Mouse (Mus musculus) myocyte (in vitro differentiated cells): Measurements from ENCODE around the gene Gm21983. TPM values are rescaled to one million over a fixed set of nuclear protein-coding genes. Genes with fewer than 3 reads are reported as not detected.

Source experiments
- H3K27me3 ChIP-seq: one replicate; pipeline ENCODE4 v1.6.1; 2011; ENCODE audit not compliant: control insufficient read depth, insufficient read depth, insufficient read length
- H3K36me3 ChIP-seq: one replicate; pipeline ENCODE4 v1.6.1; 2011; ENCODE audit not compliant: control insufficient read depth, insufficient read depth
- H3K4me2 ChIP-seq: one replicate; pipeline ENCODE4 v1.6.1; 2011; ENCODE audit warnings: low read depth, control low read depth
- H3K4me3 ChIP-seq: one replicate; pipeline ENCODE4 v1.5.1; 2011; ENCODE audit warnings: mild to moderate bottlenecking, control low read depth, moderate library complexity
- H3K79me2 ChIP-seq: one replicate; pipeline ENCODE4 v1.6.1; 2011; ENCODE audit not compliant: control insufficient read depth, insufficient read depth
- H3ac ChIP-seq: one replicate; pipeline ENCODE4 v1.6.1; 2011; ENCODE audit not compliant: control insufficient read depth, insufficient read length
- CEBPB ChIP-seq: IDR thresholded peaks from 2 replicates; pipeline ENCODE4 v1.6.1; 2011; ENCODE audit warnings: mild to moderate bottlenecking, moderate library complexity; ENCODE audit not compliant: poor library complexity, insufficient read depth, severe bottlenecking
- E2F4 ChIP-seq: IDR thresholded peaks from one replicate; pipeline ENCODE4 v1.6.1; 2011; ENCODE audit warnings: mild to moderate bottlenecking, control low read depth, moderate library complexity; ENCODE audit not compliant: insufficient read depth
- MAX ChIP-seq: IDR thresholded peaks from one replicate; pipeline ENCODE4 v1.6.1; 2011; ENCODE audit warnings: low read depth, mild to moderate bottlenecking, control low read depth
- MYOD1 ChIP-seq, 3 experiments: IDR thresholded peaks; one replicate each; pipeline ENCODE4 v1.6.1; 2011; ENCODE audit warnings: control low read depth in 2 of 3, low read depth in 2 of 3, mild to moderate bottlenecking in 2 of 3, moderate library complexity in 1 of 3; ENCODE audit not compliant: insufficient read length in 2 of 3, control insufficient read depth in 1 of 3
- MYOG ChIP-seq, 3 experiments: IDR thresholded peaks; one replicate each; pipeline ENCODE4 v1.6.1; 2011; ENCODE audit warnings: control low read depth in 2 of 3, low read depth in 2 of 3, mild to moderate bottlenecking in 2 of 3; ENCODE audit not compliant: insufficient read length in 2 of 3, control insufficient read depth in 1 of 3, insufficient read depth in 1 of 3
- POLR2A ChIP-seq: IDR thresholded peaks from one replicate; pipeline ENCODE4 v1.6.1; 2011; ENCODE audit warnings: low read depth, mild to moderate bottlenecking, control low read depth, moderate library complexity; ENCODE audit not compliant: insufficient read length
- POLR2AphosphoS2 ChIP-seq: IDR thresholded peaks from one replicate; pipeline ENCODE4 v1.6.1; 2011; ENCODE audit warnings: low read depth, control low read depth; ENCODE audit not compliant: insufficient read length
- REST ChIP-seq: IDR thresholded peaks from one replicate; pipeline ENCODE4 v1.6.1; 2011; ENCODE audit warnings: mild to moderate bottlenecking, control low read depth, moderate library complexity; ENCODE audit not compliant: insufficient read depth, insufficient read length
- SRF ChIP-seq: IDR thresholded peaks from one replicate; pipeline ENCODE4 v1.6.1; 2011; ENCODE audit warnings: low read depth; ENCODE audit not compliant: control insufficient read depth, insufficient read length
- TCF12 ChIP-seq: IDR thresholded peaks from one replicate; pipeline ENCODE4 v1.6.1; 2011; ENCODE audit warnings: mild to moderate bottlenecking, control low read depth; ENCODE audit not compliant: poor library complexity, insufficient read depth, severe bottlenecking
- TCF3 ChIP-seq: IDR thresholded peaks from one replicate; pipeline ENCODE4 v1.6.1; 2011; ENCODE audit warnings: low read depth, control low read depth; ENCODE audit not compliant: insufficient read length
- USF1 ChIP-seq: IDR thresholded peaks from one replicate; pipeline ENCODE4 v1.6.1; 2011; ENCODE audit warnings: low read depth, mild to moderate bottlenecking, control low read depth, moderate library complexity
- polyA plus RNA-seq: library from polyadenylated mRNA; unstranded; fragments of >200 nt; fragmentation: generic; extraction: Trizol; gene quantifications from one replicate; pipeline ENCODE4 v1.2.1, GENCODE M21; 2012; ENCODE audit warnings: missing spikeins

Gene Gm21983
- polyA plus RNA-seq, 1 experiment, result not detected

GRCm38 (mm10) chr7:27132588-27132987 lies 48.3 kb downstream of the Gm21983 start:
- Histone ChIP-seq H3K36me3 (no peaks in the 10 kb centered on the region), H3K27me3 (no peaks in the 10 kb centered on the region), H3K79me2 (no peaks in the 10 kb centered on the region), H3ac (no peak overlapping the region), H3K4me2 (no peak overlapping the region), H3K4me3 (no peak overlapping the region)
- TF ChIP-seq POLR2AphosphoS2, result no peak
- TF ChIP-seq MYOD1 (IDR thresholded peaks at IDR 0.05; ENCODE audit: control insufficient read depth in 1 of 3, insufficient read length in 2 of 3, low read depth in 2 of 3), result no peak
- TF ChIP-seq MYOG (IDR thresholded peaks at IDR 0.05; ENCODE audit: control insufficient read depth in 1 of 3, insufficient read depth in 1 of 3, insufficient read length in 2 of 3, low read depth in 2 of 3), result no peak

- no peak overlapping the region for H3K4me3 ChIP-seq
- no peak for TF ChIP-seq E2F4
- TF ChIP-seq TCF12, result no peak
- no peak for TF ChIP-seq CEBPB
- no peak for TF ChIP-seq REST
- TF ChIP-seq SRF, result no peak
- no peak for TF ChIP-seq TCF3
- TF ChIP-seq POLR2AphosphoS2, result no peak
- TF ChIP-seq POLR2A, result no peak
- TF ChIP-seq MAX, result no peak
- TF ChIP-seq MYOD1 (IDR thresholded peaks at IDR 0.05; ENCODE audit: control insufficient read depth in 1 of 3, insufficient read length in 2 of 3, low read depth in 2 of 3), result no peak
- no peak for TF ChIP-seq MYOG (IDR thresholded peaks at IDR 0.05; ENCODE audit: control insufficient read depth in 1 of 3, insufficient read depth in 1 of 3, insufficient read length in 2 of 3, low read depth in 2 of 3)
- TF ChIP-seq USF1, result no peak
- no peaks in the 10 kb centered on the region for H3K27me3 ChIP-seq
- H3ac ChIP-seq, result no peak overlapping the region
- H3K36me3 ChIP-seq, result no peaks in the 10 kb centered on the region
- no peaks in the 10 kb centered on the region for H3K79me2 ChIP-seq
- H3K4me2 ChIP-seq, result no peak overlapping the region
Observed at GRCm38 (mm10) chr7:27131387-27131786, 49.5 kb downstream of the Gm21983 start.

GRCm38 (mm10) chr7:27130521-27131370 lies 50.1 kb downstream of the Gm21983 start:
- no peaks in the 10 kb centered on the region for H3K79me2 ChIP-seq
- H3K27me3 ChIP-seq, result no peaks in the 10 kb centered on the region
- TF ChIP-seq MYOG (IDR thresholded peaks at IDR 0.05; ENCODE audit: control insufficient read depth in 1 of 3, insufficient read depth in 1 of 3, insufficient read length in 2 of 3, low read depth in 2 of 3), result no peak
- no peak for TF ChIP-seq POLR2AphosphoS2
- no peak for TF ChIP-seq E2F4
- TF ChIP-seq TCF3, result no peak
- no peak for TF ChIP-seq MAX
- no peak for TF ChIP-seq MYOD1 (IDR thresholded peaks at IDR 0.05; ENCODE audit: control insufficient read depth in 1 of 3, insufficient read length in 2 of 3, low read depth in 2 of 3)
- no peak for TF ChIP-seq TCF12
- no peak for TF ChIP-seq USF1
- TF ChIP-seq POLR2A, result no peak
- no peak for TF ChIP-seq REST
- TF ChIP-seq CEBPB, result no peak
- no peak for TF ChIP-seq SRF

GRCm38 (mm10) chr7:27129811-27130210 lies 51.1 kb downstream of the Gm21983 start:
- Histone ChIP-seq H3ac (no peak overlapping the region), H3K27me3 (peaks cover 4% of the 10 kb centered on the region), H3K4me2 (no peak overlapping the region), H3K4me3 (no peak overlapping the region), H3K36me3 (no peaks in the 10 kb centered on the region), H3K79me2 (no peaks in the 10 kb centered on the region)
- TF ChIP-seq TCF12 (no peak), POLR2A (no peak), CEBPB (no peak), USF1 (no peak), MYOD1 (IDR thresholded peaks at IDR 0.05; ENCODE audit: control insufficient read depth in 1 of 3, insufficient read length in 2 of 3, low read depth in 2 of 3) (no peak), SRF (no peak), E2F4 (no peak), MYOG (IDR thresholded peaks at IDR 0.05; ENCODE audit: control insufficient read depth in 1 of 3, insufficient read depth in 1 of 3, insufficient read length in 2 of 3, low read depth in 2 of 3) (no peak), REST (no peak), TCF3 (no peak), MAX (no peak), POLR2AphosphoS2 (no peak)

More at GRCm38 (mm10) chr7:27130521-27131370, 50.1 kb downstream of the Gm21983 start:
- no peaks in the 10 kb centered on the region for H3K36me3 ChIP-seq
- no peak overlapping the region for H3ac ChIP-seq
- no peak overlapping the region for H3K4me2 ChIP-seq
- H3K4me3 ChIP-seq, result no peak overlapping the region

- H3ac ChIP-seq, result no peak overlapping the region
- H3K27me3 ChIP-seq, result peaks cover 8% of the 10 kb centered on the region
- H3K4me3 ChIP-seq, result no peak overlapping the region
- H3K4me2 ChIP-seq, result no peak overlapping the region
- no peaks in the 10 kb centered on the region for H3K79me2 ChIP-seq
- no peak for TF ChIP-seq E2F4
- TF ChIP-seq CEBPB, result no peak
- TF ChIP-seq MYOG (IDR thresholded peaks at IDR 0.05; ENCODE audit: control insufficient read depth in 1 of 3, insufficient read depth in 1 of 3, insufficient read length in 2 of 3, low read depth in 2 of 3), result no peak
- TF ChIP-seq MYOD1 (IDR thresholded peaks at IDR 0.05; ENCODE audit: control insufficient read depth in 1 of 3, insufficient read length in 2 of 3, low read depth in 2 of 3), result no peak
- TF ChIP-seq REST, result no peak
- no peak for TF ChIP-seq MAX
- no peak for TF ChIP-seq POLR2A
- no peak for TF ChIP-seq USF1
- H3K36me3 ChIP-seq, result no peaks in the 10 kb centered on the region
Observed at GRCm38 (mm10) chr7:27128946-27129345, 51.9 kb downstream of the Gm21983 start.
